Mouse (Mus musculus) urinary bladder, adult 2 months (tissue): ENCODE results near the gene Ezh2. TPM values are rescaled to one million over a fixed set of nuclear protein-coding genes. Genes with fewer than 3 reads are reported as not detected.
"Not testable (repeated sequence)": the region's sequence is repeated elsewhere in the genome, so short reads cannot be mapped to it uniquely, and the experiment has no call there.

Source experiments
- DNase-seq: peaks from one replicate; pipeline ENCODE4 v3.0.0; 2022; ENCODE audit warnings: low spot score
- polyA plus RNA-seq: library from polyadenylated mRNA; depleted of rRNA; stranded (reverse); fragments of >200 nt; gene quantifications from 2 replicates; pipeline ENCODE4 v1.2.3, GENCODE M21; 2012; rRNA removed

Gene Ezh2
- 23.6 and 31.8 TPM in 2 replicates for polyA plus RNA-seq

DNA sequence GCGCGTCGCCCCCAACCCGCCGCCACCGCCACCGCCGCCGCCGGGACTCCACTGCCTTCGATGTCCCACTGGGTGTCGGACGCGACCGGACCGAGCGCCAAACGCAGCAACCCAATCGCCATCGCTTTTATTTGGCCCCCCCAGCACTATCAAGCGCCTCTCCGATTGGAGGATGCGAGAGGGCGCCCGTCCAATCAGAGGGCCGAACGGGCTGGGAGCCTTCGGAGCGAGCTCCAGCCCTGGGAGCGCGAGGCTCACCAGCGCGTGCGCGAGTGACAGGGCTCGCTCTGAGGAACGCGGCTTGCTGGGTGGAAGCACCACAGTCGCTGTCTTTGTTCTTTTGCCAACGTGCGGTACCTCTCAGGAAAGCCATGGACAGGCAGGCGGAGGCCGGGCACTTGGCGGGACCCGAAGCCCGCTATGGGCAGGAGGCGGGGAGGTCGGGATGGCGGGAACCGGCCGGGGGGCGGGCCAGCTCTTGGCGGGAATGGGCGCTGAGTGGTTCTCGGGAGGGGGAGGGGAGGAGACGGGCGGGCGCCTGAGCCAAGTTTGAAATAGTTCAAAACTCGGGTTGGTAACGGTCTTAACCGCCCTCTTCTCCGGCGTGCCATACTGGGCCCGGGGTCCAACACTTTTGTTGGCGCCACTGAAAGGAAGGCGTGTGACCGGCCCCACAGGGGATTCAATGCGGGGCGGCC is at the start of gene Ezh2:
Ezh2 (minus strand) TSS at position 416 of the 698 bp plus-strand sequence.
- peak; percentile 97 for DNase-seq

DNA sequence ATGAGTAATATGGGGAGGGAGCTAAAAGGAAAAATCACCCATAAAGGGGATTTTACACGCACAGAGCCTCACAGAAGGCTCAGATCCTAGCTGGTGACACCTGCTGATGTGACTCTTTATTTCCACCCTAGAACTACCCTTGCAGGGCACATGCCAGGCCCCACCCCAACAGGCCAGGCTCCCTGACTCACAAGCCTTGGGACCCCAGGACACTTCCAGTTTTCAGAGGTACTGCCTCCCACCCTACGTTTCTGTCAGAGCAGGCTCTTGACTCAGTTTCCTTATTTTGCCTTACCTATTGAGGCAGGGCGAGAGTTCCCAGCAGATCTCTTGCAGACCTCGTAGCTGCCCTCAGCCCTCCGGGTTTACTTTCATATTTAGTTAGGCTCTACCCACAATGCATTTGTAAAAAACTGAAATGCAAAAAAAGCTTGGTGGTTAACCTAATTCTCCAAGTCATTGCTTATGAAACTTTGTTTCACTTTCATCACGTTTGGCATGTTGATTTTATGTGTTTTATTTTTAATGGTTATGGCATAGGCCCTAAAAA is 41.5 kb upstream of the Ezh2 start:
- DNase-seq, result no peak

DNA sequence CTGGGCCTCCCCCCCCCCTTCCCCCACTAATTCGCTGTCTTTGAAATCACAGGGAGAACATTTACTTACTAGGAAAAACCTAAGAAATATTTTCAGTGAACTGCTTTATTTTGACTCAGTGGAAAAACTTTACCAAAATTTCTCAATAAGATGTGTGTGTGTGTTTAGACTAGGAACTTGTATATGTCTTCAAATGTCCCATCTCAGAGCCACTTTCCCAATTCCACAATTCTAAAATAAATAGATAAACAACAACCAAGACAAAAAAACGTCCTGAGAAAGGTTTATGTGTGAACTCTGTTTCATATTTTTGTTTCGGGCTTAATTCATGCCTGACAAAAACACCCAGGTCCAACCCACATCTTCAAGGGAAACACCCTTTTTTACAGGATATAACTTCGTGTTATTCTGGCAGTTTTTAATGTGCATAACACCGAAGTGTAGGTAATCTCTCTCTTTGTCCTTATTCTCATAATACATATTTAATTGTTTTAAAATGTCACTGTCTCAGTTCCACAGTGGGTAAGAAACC is 40.9 kb upstream of the Ezh2 start:
- no peak for DNase-seq

DNA sequence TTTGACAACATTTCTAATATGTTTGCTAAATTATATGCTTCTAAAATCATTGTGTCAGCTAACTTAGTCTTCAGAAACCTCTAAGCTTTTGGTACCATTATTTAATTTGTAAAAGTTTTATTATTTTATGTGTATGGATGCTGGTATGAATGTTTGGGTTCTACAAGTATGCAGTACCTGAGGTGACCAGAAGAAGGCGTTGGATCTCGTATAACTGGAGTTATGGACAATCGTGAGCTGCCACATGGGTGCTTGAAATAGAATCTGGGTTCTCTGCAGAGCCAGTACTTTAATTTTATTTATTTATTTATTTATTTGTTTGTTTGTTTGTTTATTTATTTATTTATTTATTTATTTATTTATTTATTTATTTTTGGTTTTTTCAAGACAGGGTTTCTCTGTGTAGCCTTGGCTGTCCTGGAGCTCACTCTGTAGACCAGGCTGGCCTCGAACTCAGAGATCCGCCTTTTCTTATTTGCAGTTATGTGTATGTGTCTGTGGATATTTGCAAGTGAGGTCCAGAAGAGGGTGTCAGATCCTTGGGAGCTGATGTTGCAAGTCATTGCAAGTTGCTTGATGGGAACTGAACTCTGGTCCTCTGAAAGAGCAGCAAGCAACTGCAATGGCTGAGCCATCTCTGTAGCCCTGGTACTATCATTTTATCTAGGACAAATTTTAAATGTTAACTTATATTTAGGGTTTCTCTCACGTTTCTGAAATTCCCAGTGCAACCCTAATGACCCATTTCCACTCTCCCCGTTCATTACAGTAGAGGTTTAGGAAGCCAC is 40.3 kb upstream of the Ezh2 start:
- DNase-seq, result no peak

DNA sequence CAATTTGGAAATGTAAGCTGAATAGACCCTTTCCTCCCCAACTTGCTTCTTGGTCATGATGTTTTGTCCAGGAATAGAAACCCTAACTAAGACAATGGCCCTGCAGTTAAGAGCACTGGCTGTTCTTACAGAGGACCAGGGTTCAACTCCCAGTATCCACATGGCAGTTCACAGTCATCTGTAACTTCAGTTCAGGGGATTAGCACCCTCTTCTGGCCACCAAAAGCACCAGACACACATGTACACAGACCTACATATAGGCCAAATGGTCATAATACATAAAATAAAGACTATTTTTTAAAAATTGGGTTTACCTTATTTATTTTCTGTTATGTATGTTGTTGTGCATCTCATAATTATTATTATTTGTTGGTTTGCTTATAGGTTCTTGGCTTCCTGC is 38.3 kb upstream of the Ezh2 start:
- no peak for DNase-seq

DNA sequence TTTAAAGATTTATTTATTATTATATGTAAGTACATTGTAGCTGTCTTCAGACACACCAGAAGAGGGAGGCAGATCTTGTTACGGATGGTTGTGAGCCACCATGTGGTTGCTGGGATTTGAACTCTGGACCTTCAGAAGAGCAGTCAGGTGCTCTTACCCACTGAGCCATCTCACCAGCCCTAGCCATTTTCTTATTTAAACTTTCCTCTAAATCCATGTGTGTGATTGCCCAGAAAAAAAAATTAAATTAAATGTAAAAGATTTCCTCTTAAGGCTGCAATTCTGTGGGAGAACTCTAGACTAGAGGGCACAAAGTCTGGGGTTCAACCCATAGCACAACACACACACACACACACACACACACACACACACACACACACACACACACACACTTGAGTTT is 34.9 kb upstream of the Ezh2 start:
- not testable (repeated sequence) for DNase-seq

DNA sequence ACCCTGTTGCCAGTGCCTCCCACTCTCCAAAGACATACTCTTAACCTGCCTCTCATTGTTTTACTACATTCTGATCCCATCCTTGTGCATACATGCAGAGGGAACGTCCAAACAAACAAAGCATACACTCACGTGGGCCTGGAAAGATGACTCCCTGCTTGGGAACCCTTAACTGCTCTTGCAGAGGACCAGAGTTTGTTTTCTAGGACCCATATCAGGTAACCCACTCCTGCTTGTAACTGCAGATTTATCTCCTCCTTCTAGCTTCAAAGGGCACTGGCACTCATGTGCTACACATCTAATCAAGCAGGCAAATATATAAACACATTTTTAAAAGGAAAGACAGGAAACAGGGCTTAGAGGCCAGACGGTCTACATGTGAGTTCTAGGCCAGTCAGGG is 32.8 kb upstream of the Ezh2 start:
- DNase-seq, result no peak

DNA sequence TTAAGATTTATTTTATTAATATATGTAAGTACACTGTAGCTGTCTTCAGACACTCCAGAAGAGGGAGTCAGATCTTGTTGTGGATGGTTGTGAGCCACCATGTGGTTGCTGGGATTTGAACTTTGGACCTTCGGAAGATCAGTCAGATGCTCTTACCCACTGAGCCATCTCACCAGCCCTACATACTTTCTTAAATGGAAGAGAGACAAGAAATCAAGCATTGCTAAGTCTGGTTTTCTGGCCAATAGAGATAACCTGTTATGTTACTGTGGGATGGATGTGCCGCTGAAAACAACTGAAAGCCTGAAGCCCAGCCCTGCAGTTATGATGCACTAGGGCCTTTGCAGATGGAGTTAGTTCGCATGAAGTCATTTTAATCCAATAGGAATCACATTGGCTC is 31.8 kb upstream of the Ezh2 start:
- not testable (repeated sequence) for DNase-seq

DNA sequence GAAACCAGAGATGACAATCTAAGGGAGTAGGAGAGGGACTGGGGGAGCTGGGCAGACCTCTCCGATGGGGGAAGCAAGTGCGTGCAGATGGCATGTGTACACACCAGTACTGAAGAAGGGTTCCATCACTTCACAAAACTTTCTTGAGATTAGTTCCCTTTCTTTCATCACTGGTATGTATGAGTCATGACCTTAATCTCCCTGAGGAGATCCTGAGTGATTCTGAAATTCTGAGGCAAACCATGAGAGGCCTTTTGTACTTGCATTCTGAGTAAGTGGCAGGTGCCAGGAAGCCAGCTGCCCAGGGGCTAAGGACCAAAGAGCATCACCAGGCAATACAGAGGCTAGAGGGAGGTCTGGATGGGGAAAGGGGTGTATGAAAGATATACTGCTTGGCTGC is 25.9 kb upstream of the Ezh2 start:
- no peak for DNase-seq

DNA sequence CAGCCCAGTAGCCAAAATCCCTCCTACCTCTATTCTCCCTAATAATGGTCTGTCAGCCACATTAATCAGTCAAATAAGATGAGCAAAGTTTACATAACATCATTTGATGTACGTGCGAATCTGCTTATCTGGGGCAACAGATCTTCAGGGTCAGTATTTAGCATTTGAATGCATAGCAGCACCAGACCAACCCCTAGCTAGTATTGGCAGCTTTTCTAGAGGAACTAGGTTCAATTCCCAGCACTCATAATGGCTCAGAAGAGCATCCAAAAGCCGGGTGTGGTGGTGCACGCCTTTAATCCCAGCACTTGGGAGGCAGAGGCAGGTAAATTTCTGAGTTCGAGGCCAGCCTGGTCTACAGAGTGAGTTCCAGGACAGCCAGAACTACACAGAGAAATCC is 13.2 kb upstream of the Ezh2 start:
- not testable (repeated sequence) for DNase-seq

DNA sequence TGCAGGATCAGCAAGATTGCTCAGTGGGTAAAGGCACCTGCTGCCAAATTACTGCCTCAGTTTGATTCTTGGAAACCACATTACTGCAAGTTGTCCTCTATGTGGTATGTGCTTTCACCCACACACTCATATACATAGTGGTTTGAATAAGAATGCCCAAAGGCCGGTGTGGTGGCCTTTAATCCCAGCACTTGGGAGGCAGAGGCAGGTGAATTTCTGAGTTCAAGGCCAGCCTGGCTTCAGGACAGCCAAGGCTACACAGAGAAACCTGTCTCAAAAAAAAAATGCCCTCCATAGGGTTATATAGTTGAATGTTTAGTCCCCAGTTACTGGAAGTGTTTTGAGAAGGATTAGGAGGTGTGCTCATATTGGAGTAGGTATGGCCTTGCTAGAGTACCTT is 6.8 kb upstream of the Ezh2 start:
- DNase-seq, result no peak

DNA sequence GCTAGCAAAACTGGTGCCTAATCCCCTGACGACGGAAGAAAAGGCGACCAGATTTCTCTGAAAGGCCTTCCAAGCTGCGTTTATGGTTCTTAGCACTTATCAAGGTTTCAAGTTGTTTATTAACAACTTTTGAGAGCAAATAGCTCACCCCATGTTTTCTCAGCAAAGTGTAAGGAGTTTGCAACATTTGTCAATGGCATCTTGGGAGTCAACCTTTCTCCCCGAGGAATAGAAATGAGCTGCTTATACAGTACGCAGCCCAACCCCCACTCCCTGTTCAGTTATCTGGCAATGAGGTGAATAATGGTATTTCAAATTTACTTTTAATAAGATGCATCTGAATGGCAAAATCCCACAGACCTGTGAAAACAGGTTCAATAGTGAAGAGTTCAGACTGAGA is 555 bp upstream of the Ezh2 start:
- DNase-seq, result no peak

DNA sequence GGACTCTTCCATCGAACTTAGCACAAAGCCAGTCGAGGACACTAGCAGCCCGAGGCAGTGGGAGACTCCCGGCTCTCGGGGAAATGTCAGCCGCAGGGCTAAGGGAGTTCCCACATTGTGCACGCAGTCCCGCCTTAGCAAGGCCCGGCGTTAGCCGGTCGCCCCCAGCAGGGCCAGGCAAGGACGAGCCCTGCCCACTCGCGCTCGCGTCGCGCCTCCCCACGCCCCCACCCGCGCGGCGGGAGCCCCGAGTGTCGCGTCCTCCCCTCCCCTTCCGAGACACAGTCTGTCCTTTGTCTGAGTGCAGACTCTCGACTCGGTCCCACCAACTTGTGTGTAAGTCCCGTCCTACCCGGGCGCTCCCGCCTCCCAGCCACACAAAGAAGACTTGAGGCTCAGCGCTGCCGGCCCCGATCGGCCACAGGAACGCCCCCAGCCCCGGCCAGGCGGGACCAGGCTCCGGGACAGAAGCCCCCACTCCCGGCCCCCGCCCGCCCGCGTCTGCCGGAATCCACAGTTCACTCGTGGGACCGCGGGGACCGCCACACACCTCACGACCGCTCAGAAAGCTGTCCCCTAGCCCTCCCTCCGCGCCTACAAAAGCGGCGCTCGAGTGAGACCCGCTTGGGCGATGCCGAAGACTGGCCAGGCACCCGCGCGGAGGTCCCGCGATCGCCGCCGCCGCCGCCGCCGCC is 853 bp downstream of the Ezh2 start:
- peak; percentile 68 for DNase-seq

DNA sequence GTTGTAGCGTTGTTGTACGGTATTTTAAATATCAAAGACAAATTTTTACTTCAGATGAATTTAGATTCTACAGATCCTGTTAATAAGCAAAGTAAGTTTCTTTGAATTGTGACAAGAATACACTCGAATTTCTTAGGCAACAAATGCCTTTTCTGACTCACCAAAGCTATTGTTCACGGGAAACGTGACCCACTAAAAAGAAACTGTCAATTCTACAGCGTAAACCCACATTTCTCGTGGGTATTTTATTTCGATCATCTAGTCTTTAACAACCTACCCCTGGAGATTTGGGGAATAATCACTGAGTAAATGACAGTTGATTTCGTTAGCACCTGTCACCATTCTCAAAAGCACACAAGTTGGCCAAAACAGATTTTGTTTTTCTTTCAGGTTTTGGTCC is 1.6 kb downstream of the Ezh2 start:
- DNase-seq, result no peak

DNA sequence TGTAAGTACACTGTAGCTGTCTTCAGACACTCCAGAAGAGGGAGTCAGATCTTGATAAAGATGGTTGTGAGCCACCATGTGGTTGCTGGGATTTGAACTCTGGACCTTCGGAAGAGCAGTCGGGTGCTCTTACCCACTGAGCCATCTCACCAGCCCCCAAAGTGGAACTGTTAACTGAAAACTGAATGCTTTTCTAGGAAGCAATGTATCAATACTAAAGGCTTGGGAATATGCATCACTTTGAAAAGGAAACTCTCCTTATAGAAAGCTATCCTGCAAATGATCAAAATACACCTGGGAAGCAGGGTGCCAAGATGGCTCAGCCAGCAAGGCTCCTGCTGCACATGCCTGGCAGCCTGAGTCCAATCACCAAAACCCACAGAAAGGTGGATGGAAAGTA is 7.8 kb downstream of the Ezh2 start:
- DNase-seq, result not testable (repeated sequence)

DNA sequence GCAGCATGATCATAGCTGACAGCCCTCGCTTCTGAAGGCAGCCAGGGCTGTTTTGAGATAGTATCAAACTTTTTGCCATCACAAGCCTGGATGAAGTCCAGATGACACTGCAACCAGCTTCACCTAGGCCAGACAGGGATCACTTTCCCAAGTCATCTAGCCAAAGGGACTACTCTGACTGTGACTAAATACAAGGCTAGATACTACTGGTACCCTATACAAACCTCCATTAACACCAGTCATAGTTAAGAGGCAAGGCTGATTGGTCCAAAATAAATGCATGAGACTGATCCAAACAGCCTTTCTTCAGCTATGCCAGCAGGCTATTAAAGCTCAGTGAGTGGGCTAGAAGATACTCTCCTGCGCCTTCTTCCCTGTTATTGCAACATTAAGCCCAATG is 22.3 kb downstream of the Ezh2 start:
- DNase-seq, result no peak

DNA sequence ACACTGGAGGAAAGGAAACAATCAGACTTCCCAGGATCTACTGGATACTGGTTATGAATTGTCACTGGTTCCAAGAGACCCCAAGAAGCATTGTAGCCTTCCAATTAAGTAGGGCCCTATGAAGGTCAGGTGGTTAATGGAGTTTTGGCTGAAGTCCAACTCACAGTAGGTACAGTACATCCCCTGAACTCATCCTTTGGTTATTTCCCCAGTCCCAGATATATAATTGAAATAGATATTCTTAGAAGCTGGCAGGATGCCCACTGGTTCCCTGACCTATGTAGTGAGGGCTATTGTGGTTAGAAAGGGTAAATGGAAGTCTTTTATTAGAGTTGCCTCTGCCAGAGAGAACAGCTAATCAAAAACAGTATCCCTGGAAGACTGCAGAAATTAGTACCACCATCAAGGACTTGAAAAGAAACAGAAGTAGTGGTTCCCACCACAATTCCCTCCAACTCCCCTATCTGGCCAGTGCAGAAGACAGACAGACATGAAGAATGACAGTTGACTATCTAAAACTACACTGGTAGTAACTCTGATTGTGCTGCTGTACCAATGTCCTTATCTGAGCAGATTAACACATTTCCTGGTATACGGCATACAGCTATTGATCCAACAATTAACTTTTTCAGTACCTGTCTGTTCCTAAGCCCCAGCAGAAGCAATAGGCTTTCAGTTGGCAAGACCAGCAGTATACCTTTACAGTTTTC is 29.7 kb downstream of the Ezh2 start:
- DNase-seq, result no peak

DNA sequence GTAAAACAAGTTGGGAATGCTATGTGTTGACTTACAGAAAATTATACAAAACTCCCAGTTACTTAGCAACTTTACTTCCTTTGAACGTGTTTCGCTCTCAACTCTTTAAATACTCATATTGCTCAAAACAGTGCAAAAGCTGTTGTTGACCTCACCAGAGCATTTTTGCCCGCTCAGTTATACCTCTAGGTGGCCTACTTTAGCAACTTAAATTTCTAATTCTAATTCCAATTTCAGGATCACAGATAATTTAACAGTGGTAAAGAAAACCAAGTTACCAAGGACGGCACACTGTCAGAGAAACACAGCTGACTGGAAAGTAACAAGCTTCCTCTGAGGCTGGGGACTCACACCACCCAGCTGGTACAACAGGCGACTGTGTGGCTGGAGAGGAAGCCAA is 33.7 kb downstream of the Ezh2 start:
- no peak for DNase-seq

DNA sequence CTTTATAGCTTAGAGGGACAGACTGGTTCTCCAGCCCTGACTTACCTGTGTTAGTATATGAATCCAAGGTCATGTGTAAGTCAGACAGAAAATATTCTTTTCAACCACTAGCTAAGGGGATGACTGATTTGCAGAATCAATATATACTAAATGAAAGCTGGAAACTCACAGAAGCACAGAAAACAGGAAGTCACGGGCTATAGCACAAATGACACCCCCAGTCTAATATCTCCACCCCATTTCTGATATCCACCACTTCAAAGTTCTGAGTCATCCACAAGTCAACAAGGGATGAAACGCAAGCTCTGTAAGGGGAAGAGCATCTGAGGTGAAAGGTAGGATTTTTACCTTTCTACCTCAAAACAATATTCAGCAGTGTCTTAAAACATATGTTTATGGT is 34.3 kb downstream of the Ezh2 start:
- no peak for DNase-seq

DNA sequence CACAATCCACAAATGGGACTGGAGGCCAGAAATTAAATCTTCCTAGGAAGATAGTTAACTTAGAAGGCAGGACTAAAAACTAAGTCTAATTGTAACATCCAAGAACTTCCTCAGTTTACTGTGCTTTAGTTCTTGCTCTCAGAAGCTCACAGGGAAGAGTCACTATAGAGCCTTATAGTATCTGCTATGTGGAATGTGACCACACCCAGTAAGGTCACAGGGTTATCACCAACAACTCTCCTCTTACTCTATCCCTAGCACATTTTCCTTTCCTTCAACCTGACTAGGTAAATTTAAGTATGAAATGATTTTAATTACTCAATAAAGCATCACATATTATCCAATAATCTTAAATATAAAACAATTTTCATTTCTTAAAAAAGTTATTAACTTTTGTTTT is 34.7 kb downstream of the Ezh2 start:
- no peak for DNase-seq

DNA sequence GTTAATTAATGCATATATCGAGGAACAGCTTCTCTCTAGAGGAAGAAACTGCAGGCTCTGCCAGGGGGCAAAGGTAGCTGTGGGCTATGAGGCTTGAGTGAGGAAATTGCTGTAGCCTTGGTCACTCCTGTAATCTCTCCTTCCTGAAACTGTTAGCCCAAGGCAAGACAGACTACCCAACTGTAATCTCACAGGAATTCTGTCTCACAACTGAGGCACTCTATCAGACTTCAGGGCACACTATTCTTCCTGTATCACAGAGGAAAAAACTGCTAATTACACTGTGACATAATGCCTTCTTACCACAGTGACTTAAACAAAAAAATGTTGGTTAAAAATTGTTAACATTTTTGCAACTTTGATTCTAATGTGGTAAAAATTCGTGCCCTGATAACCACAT is 35.9 kb downstream of the Ezh2 start:
- no peak for DNase-seq

DNA sequence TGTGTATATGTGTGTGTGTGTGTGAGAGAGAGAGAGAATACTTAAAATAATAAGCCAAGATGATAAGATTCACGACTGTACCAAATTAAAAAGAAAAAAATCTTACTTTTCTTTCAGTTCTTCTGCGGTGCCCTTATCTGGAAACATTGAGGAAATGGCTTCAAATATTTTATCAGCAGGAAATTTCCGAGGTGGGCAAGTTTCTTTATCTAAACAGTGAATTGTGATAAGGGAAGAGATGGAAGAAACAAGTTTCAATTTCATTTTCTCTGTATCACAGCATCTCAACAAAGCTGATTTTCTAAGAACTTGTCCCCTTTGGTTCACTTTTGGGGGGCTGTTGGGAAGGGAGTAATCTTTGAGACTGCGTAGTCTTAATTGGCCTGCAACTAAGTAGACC is 42.9 kb downstream of the Ezh2 start:
- DNase-seq, result no peak
